Mouse (Mus musculus) ES-E14 (cell line): Measurements from ENCODE around the gene Csrp1.

Experiments
- HCFC1 ChIP-seq: IDR thresholded peaks from 2 replicates; pipeline ENCODE4 v1.6.1; 2012; ENCODE audit warnings: low read length, inconsistent platforms, borderline replicate concordance; ENCODE audit not compliant: insufficient read depth
- MAFK ChIP-seq: IDR thresholded peaks from 2 replicates; pipeline ENCODE4 v1.6.1; 2014; ENCODE audit warnings: mild to moderate bottlenecking, low read depth, low read length, inconsistent platforms; ENCODE audit not compliant: insufficient read depth
- ZC3H11A ChIP-seq: IDR thresholded peaks from 2 replicates; pipeline ENCODE4 v1.6.1; 2012; ENCODE audit warnings: low read depth, mild to moderate bottlenecking, inconsistent platforms, low read length, borderline replicate concordance
- ZNF384 ChIP-seq: IDR thresholded peaks from 2 replicates; pipeline ENCODE4 v1.6.1; 2012; ENCODE audit warnings: low read depth, low read length, inconsistent platforms

GRCm38 (mm10) chr1:135735460-135735859, 15.6 kb downstream of the Csrp1 start:
- TF ChIP-seq ZC3H11A (no peak), ZNF384 (no peak), HCFC1 (no peak), MAFK (no peak)
